Mouse (Mus musculus) brain, embryonic 18.5 days (tissue): ENCODE data around the gene Tulp1.
"Not testable (repeated sequence)": the region's sequence is repeated elsewhere in the genome, so short reads cannot be mapped to it uniquely, and the experiment has no call there.

Source experiments
- DNase-seq: peaks from one replicate; pipeline ENCODE4 v3.0.0-alpha.2; 2012; ENCODE audit warnings: low read depth, low spot score

The Tulp1 gene

GRCm38 (mm10) chr17:28337547-28337946, 27.5 kb downstream of the Tulp1 start:
- no peak for DNase-seq

DNA sequence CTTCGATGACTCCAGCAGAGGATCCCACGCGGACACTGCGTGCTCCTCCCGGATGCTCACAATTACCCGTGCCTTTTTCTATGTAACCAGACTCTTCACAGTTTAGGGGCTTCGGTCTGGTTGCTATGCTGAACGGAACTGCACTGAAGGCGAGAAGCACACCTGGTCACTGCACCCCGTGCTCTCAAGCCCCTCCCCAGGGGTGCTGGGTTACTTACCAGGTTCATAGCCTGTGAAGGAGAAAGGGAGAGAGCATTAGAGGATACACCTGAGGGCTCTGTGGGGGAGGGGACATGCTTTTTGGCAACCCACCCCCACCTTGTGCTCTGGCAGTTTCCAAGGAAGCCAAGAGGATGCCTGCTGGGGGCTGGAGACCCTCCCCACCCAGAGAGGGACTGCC, 29.8 kb downstream of the Tulp1 start:
- DNase-seq: no peak

GRCm38 (mm10) chr17:28332915-28333546, 32.0 kb downstream of the Tulp1 start:
- DNase-seq: no peak

- no peak for DNase-seq
These were observed 32.7 kb downstream of the Tulp1 start for GRCm38 (mm10) chr17:28332113-28332914.

- DNase-seq: no peak
These were observed 33.5 kb downstream of the Tulp1 start for GRCm38 (mm10) chr17:28331241-28332112.

- not testable (repeated sequence) for DNase-seq
These were observed 34.4 kb downstream of the Tulp1 start for GRCm38 (mm10) chr17:28330590-28330989.

DNA sequence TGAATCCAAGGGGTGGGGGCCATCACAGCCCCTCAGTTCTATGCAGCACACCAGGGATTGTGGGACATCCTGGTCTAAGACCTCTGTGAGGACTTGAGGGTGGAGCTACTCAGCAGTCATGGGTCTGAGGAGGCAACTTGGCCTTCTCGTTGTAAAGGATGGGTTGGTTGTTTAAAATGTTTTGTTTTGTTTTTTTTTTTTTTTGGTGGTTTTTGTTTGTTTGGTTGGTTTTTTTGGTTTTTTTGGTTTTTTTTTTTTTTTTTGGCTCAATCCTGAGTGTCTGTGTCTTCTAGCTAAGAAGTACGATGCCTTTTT, 34.8 kb downstream of the Tulp1 start:
- no peak for DNase-seq

DNA sequence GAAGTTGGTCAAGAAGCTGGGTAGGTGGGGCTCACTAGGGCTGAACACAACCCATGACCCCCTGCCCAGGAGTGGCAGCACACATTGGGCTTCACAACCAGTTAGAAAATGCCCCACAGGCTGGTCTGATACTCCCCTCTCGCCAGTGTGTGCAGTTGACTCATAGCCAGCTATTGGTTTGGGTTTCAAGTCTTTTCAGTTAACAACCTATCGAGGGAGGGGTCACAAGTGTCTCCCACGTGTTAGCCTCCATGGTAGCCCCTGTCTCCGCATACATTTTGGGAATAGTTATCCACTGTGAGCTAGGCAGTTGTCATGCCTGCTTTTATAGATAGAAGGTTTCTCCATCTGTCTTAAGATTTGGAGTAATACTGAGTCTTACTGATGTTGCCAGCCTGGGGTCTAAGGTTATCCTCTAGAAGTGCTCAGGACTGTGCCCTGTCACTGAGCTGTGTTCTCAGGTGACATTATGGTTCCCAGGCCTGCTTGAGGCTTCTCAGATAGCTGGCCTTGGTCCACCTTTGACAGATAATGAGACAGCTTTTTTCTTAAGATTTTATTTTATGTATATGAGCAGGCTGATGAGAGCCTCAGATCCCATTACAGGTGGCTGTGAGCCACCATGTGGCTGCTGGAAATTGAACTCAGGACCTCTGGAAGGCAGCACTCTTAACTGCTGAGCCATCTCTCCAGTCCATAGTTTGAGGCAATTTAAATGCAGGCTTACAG, 35.4 kb downstream of the Tulp1 start:
- DNase-seq: no peak

DNA sequence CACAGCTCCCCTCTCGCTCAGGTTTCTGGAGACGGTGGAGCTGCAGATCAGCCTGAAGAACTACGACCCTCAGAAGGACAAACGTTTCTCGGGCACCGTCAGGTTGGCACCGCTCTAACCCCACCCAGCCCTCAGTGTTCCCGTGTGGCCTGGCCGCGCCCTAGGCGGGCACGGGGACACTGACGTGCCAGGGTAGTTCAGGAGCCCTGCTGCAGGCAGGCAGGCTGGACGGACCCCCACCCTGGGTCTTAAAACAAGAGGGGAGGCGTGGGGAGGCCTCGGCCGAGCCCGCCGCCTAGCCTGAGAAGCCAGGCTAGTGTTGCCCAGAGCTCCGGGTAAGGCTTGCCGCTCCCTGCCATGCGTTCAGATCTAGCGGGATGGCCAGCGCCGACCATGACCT, 36.1 kb downstream of the Tulp1 start:
- DNase-seq: no peak

DNA sequence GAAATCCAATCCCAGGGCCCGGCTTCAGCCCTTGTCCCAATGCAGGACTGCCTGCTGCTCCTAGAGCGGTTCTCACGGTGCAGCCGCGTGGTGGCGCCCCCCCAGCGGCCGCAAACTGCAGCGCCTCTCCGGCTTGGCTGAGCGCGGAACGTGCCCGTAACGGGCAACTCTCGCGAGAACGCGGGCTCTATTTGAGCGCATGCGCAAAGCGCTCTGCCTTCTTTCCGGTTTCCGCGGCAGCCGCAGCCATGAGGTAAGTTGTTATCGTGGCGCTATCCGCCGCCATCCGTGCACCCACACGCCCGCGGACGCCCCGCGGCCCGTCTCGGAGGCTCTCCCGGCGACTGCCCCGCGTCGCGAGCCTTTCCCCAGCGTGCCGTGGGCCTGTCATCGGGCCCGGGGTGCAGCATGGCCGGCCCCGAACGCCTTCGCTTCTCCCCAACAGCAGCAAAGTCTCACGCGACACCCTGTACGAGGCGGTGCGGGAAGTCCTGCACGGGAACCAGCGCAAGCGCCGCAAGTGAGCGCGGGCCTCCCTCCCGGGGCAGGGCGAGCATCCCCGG, 36.6 kb downstream of the Tulp1 start, which contains the start of gene Rpl10a:
Gene Rpl10a (plus strand): TSS at position 106 of the 563 bp plus-strand sequence.
- DNase-seq: peak; percentile 89

GRCm38 (mm10) chr17:28327673-28328325, 37.2 kb downstream of the Tulp1 start:
- DNase-seq: no peak

DNA sequence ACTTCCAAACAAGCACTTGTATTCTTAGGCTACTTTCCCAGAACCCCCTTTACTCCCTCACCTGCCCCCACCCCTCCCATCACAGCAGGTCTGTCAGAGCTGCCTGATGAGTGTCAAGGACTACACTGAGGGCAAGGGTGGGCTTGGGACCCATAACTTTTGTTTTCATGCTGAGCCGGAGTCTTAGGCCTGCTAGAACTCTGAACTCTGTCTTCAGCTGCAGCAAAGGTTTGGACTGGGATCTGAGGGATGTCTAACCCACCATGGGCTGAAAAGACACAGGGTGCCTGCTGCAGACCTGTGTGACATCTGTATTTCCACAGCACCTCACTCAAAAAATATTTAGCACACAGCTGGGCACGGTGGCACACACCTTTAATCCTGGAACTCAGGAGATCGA, 38.1 kb downstream of the Tulp1 start:
- no peak for DNase-seq

GRCm38 (mm10) chr17:28325751-28326150, 39.3 kb downstream of the Tulp1 start:
- DNase-seq: no peak

GRCm38 (mm10) chr17:28324416-28324815, 40.6 kb downstream of the Tulp1 start:
- not testable (repeated sequence) for DNase-seq

DNA sequence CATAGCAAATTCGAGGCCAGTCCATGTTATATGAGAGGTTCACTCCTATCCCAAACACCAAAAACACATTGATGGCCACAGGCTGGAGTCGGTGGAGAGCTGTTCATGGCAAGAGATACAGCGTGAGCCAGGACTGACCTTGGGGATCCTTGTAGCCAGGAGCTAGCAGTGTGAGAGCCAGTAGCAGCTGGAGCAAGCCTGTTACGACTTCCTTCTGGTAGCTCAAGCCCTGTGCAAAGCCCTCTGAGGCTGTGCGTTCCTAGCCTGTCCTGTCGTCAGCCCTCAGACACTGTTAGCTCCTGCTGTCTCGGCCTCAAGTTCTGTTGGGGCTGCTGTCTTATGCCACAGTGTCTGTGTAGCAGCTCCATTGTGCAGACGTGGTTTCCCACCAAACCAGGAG, 41.2 kb downstream of the Tulp1 start:
- DNase-seq: no peak

GRCm38 (mm10) chr17:28321700-28322099, 43.3 kb downstream of the Tulp1 start:
- no peak for DNase-seq

DNA sequence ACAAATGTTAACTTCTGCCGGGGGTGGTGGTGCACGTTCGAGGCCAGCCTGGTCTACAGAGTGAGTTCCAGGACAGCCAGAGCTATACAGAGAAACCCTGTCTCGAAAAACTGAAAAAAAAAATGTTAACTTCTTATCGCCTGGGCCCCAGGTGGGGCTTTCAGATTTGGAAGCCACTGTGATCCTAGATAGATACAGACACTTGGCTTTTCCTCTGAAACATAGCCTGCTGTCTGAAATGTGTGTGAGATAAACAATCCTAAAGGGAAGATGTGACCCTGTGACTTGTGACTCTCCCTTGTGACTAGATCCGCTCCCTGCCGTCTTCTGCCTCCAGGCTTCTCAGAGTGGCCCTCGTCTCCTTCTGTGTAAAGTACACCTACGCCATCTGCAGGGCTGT, 47.3 kb downstream of the Tulp1 start:
- no peak for DNase-seq

DNA sequence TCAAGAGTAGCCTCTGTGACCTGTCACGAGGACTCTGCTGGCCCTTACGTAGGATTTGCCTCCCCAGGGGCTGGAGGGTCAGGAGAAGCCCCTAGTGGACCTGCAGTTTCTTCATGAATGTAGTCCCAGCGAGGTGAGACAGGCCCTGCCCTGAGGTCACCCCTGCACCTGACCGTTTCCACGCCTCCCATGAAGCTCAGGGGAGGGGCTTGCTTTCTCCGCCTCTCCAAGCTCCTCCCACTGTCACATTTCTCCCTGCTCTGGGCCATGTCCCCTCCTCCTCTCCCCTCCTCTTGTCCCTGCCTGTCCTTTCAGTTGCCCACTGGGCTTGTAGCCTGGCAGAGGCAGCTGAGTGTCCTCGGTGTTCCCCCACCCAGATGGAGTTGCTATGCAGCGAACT, 47.9 kb downstream of the Tulp1 start:
- no peak for DNase-seq

GRCm38 (mm10) chr17:28316476-28316875, 48.5 kb downstream of the Tulp1 start:
- no peak for DNase-seq

DNA sequence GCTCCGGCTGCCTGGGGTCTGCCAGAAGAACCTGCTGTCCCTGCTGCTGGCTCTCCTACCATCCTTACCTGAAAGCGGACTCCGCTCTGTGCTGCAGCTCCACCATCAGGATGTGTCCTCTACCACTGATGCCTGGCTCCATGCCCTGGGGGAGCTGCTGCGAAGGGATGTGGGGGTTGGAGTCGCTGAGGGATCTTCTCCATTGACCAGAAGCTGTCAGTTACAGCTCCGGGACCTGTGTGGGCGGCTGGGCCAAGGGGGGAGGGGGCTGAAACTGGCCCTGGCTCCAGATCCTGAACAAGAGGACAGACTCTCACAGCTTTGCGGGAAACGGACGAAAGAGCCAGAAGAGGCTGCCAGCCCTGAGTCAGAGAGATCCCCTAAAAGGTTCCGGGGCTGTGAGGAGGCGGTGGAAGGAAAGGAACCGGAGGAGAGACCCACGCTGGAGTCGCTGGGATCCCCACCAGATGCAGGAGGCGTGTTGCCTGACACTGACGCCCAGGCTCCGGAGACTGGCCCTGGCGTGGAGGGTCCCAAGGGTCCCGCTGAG, 49.3 kb downstream of the Tulp1 start:
- DNase-seq: no peak

DNA sequence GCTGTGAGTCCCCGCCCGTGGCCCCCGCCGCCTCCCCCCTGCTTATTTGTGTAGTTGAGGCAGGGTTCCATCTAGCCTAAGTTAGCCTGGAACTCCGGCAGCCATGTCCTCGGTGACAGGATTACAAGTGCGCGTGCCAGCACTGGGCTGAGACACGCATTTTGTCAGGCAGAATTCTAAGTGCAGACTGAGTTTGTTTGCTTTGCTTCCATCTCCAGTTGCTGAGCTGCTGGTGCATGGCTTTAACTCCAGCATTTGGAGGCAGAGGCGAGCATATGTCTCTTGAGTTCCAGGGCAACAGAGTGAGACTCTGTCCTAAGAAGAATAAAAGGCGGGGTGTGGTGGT, 51.2 kb downstream of the Tulp1 start:
- no peak for DNase-seq
